In the genomic region with DNA sequence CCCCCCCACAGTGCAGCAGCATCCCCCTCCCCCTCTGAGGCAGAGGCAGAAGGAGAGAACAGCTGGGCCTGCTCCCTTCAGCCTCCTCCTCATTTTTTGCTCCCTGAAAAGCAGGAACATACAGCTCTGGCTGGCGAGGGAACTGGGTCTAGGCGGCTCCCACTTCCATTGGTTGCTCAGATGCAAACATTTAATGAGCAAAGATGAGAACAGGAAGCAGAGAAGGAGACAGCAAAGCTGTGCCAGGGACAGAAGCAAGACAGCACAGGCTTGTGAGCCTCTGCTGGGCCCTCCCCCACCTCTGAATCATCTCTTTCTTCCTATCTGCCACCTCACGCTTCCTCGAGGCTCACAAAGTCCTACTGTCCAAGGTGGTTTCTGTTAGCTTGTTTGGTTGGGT, we compare ENCODE assay signal across 15 mouse cellular contexts. TPM values are rescaled to one million over a fixed set of nuclear protein-coding genes. Genes with fewer than 3 reads are reported as not detected.
DNase-seq lines count a peak whose midpoint lies in the region; ATAC-seq lines count a peak whose summit lies in the region.
"Had no signal": no experiment of that assay in that cellular context is flagged by ENCODE, and none has a peak within 500 bp of the region (broad histone marks: within the 10 kb centered on the region; RNA-seq: fewer than 3 reads in every experiment).

No protein-coding gene starts in this region.

- ATAC-seq in midbrain, embryonic 11.5 days (ENCODE audit: low FRiP score), result no peak
- ATAC-seq in midbrain, embryonic 16.5 days, result no peak
- ATAC-seq in forebrain, embryonic 12.5 days (ENCODE audit: low FRiP score), result no peak
- ATAC-seq in liver, embryonic 12.5 days, result no peak
- ATAC-seq: hindbrain, postnatal 0 days had no signal

- peak; percentile 53 for DNase-seq in midbrain, embryonic 11.5 days (ENCODE audit: low spot score, missing footprints)
- DNase-seq in frontal cortex, adult 2 months (ENCODE audit: extremely low spot score in 1 of 2, low spot score in 1 of 2), result peak; percentile 91 to 92
- DNase-seq in left cerebral cortex, adult 9 months (ENCODE audit: low spot score in 2 of 2), result peak; percentile 87 to 89
- no peak for DNase-seq in heart, adult 18-20 months
- DNase-seq: cerebellum, adult 2 months; kidney, postnatal 14 days; liver, embryonic 13.5 days; lung, postnatal 36 days had no signal

- H3K36me3 ChIP-seq in midbrain, embryonic 11.5 days (ENCODE audit: control insufficient read depth, insufficient read depth, low read length), result no peaks in the 10 kb centered on the region
- H3K36me3 ChIP-seq in midbrain, embryonic 16.5 days (ENCODE audit: control insufficient read depth, insufficient read depth, low read length), result no peaks in the 10 kb centered on the region
- no peaks in the 10 kb centered on the region for H3K36me3 ChIP-seq in forebrain, embryonic 12.5 days (replicated peaks)
- no peaks in the 10 kb centered on the region for H3K36me3 ChIP-seq in liver, embryonic 12.5 days
- H3K36me3 ChIP-seq: heart, embryonic 12.5 days; liver, embryonic 13.5 days had no signal

- peaks cover 8% of the 10 kb centered on the region; the same call in 1 of the 2 replicates for H3K4me1 ChIP-seq in midbrain, embryonic 11.5 days (ENCODE audit: control insufficient read depth, insufficient read depth, low read length)
- H3K4me1 ChIP-seq in midbrain, embryonic 16.5 days (ENCODE audit: control insufficient read depth, insufficient read depth, low read length), result peaks cover 18% of the 10 kb centered on the region
- peaks cover 14% of the 10 kb centered on the region for H3K4me1 ChIP-seq in forebrain, embryonic 12.5 days
- H3K4me1 ChIP-seq in liver, embryonic 12.5 days, result peaks cover 56% of the 10 kb centered on the region

- H3K9ac ChIP-seq in midbrain, embryonic 11.5 days (ENCODE audit: low read length), result no peak overlapping the region
- H3K9ac ChIP-seq in midbrain, embryonic 16.5 days (ENCODE audit: low read depth, low read length), result no peak overlapping the region
- no peak overlapping the region for H3K9ac ChIP-seq in forebrain, embryonic 12.5 days
- no peak overlapping the region for H3K9ac ChIP-seq in liver, embryonic 12.5 days
- H3K9ac ChIP-seq: heart, embryonic 12.5 days had no signal

- H3K4me3 ChIP-seq in midbrain, embryonic 11.5 days (ENCODE audit: low read depth, low read length), result no peak overlapping the region
- no peak overlapping the region for H3K4me3 ChIP-seq in midbrain, embryonic 16.5 days (ENCODE audit: low read depth, low read length)
- H3K4me3 ChIP-seq in forebrain, embryonic 12.5 days (replicated peaks), result no peak overlapping the region
- H3K4me3 ChIP-seq in liver, embryonic 12.5 days, result no peak overlapping the region
- H3K4me3 ChIP-seq: heart, embryonic 12.5 days; liver, embryonic 13.5 days had no signal

- H3K9me3 ChIP-seq in midbrain, embryonic 11.5 days (ENCODE audit: control insufficient read depth, low read length), result no peaks in the 10 kb centered on the region
- no peaks in the 10 kb centered on the region for H3K9me3 ChIP-seq in midbrain, embryonic 16.5 days (replicated peaks; ENCODE audit: control insufficient read depth, low read length, poor library complexity, severe bottlenecking)
- H3K9me3 ChIP-seq in forebrain, embryonic 12.5 days, result no peaks in the 10 kb centered on the region; the same call in 1 of the 2 replicates
- H3K9me3 ChIP-seq in liver, embryonic 12.5 days (replicated peaks), result no peaks in the 10 kb centered on the region
- H3K9me3 ChIP-seq: liver, embryonic 13.5 days had no signal

- WGBS in midbrain, embryonic 11.5 days, result 50% methylated on average over 4 of the region's 4 CpGs
- WGBS in midbrain, embryonic 16.5 days, result 52% methylated on average over 4 of the region's 4 CpGs
- 47% methylated on average over 4 of the region's 4 CpGs for WGBS in forebrain, embryonic 12.5 days
- 27% methylated on average over 4 of the region's 4 CpGs for WGBS in liver, embryonic 12.5 days (ENCODE audit: insufficient replicate concordance)

- peaks cover 38% of the 10 kb centered on the region for H3K27me3 ChIP-seq in midbrain, embryonic 11.5 days (ENCODE audit: control insufficient read depth, insufficient read depth, low read length)
- H3K27me3 ChIP-seq in midbrain, embryonic 16.5 days (ENCODE audit: control insufficient read depth, insufficient read depth, low read depth, low read length), result peaks cover 41% of the 10 kb centered on the region
- peaks cover 57% of the 10 kb centered on the region for H3K27me3 ChIP-seq in forebrain, embryonic 12.5 days
- peaks cover 41% of the 10 kb centered on the region for H3K27me3 ChIP-seq in liver, embryonic 12.5 days (replicated peaks)

- H3K27ac ChIP-seq in midbrain, embryonic 11.5 days (ENCODE audit: low read depth, low read length), result no peak overlapping the region
- H3K27ac ChIP-seq in midbrain, embryonic 16.5 days (ENCODE audit: low read length), result no peak overlapping the region
- H3K27ac ChIP-seq in forebrain, embryonic 12.5 days, result no peak overlapping the region
- H3K27ac ChIP-seq in liver, embryonic 12.5 days, result no peak overlapping the region
- H3K27ac ChIP-seq: hindbrain, postnatal 0 days had no signal

- H3K4me2 ChIP-seq in midbrain, embryonic 11.5 days, result no peak overlapping the region
- no peak overlapping the region for H3K4me2 ChIP-seq in midbrain, embryonic 16.5 days (ENCODE audit: low read length)
- no peak overlapping the region for H3K4me2 ChIP-seq in forebrain, embryonic 12.5 days
- no peak overlapping the region for H3K4me2 ChIP-seq in liver, embryonic 12.5 days
- H3K4me2 ChIP-seq: heart, embryonic 12.5 days; liver, embryonic 13.5 days had no signal

RNA-seq across cellular contexts. Expression of a gene that starts 9.4 kb away (rescaled TPM):
- not detected in 2 replicates for polyA plus RNA-seq in midbrain, embryonic 11.5 days (2014; fragmentation: Nextera tagmentation; extraction: Ambion mirVana)
- polyA plus RNA-seq in midbrain, embryonic 16.5 days (2015; fragmentation: Nextera tagmentation; extraction: Ambion mirVana), result 2.2 and 2.5 TPM in 2 replicates
- polyA plus RNA-seq in frontal cortex, adult 2 months (2012; rRNA removed), result 220 and 241 TPM in 2 replicates
- polyA plus RNA-seq in forebrain, embryonic 12.5 days (2016; fragmentation: Nextera tagmentation; extraction: Ambion mirVana), result 0.13 TPM in 2 replicates
- not detected for total RNA-seq in heart, adult 18-20 months (2021)
- 0.42 and 0.45 TPM in 2 replicates for polyA plus RNA-seq in liver, embryonic 12.5 days (2016; fragmentation: Nextera tagmentation; extraction: Ambion mirVana)
- polyA plus RNA-seq: forebrain, embryonic 11.5 days; heart, embryonic 12.5 days; stomach, embryonic 14.5 days had no signal

RNA-seq across cellular contexts. Expression of a gene that starts 12.1 kb away (rescaled TPM):
- 5.4 and 9.2 TPM in 2 replicates for polyA plus RNA-seq in midbrain, embryonic 11.5 days (2014; fragmentation: Nextera tagmentation; extraction: Ambion mirVana)
- 0.24 TPM in 1 of 2 replicates, not detected in the other for polyA plus RNA-seq in midbrain, embryonic 16.5 days (2015; fragmentation: Nextera tagmentation; extraction: Ambion mirVana)
- 3.3 TPM in 2 replicates for polyA plus RNA-seq in frontal cortex, adult 2 months (2012; rRNA removed)
- 1.5 and 1.9 TPM in 2 replicates for polyA plus RNA-seq in forebrain, embryonic 12.5 days (2016; fragmentation: Nextera tagmentation; extraction: Ambion mirVana)
- 1 to 10 TPM; 1.2 to 1.3 TPM for total RNA-seq in heart, adult 18-20 months (2021)
- 231 and 238 TPM in 2 replicates for polyA plus RNA-seq in liver, embryonic 12.5 days (2016; fragmentation: Nextera tagmentation; extraction: Ambion mirVana)
- total RNA-seq: hindbrain, postnatal 0 days had no signal

RNA-seq across cellular contexts. Expression of a gene that starts 25.5 kb away (rescaled TPM):
- 3.9 and 4.0 TPM in 2 replicates for polyA plus RNA-seq in midbrain, embryonic 11.5 days (2014; fragmentation: Nextera tagmentation; extraction: Ambion mirVana)
- polyA plus RNA-seq in midbrain, embryonic 16.5 days (2015; fragmentation: Nextera tagmentation; extraction: Ambion mirVana), result 3.0 and 3.1 TPM in 2 replicates
- 2.9 and 3.5 TPM in 2 replicates for polyA plus RNA-seq in frontal cortex, adult 2 months (2012; rRNA removed)
- polyA plus RNA-seq in forebrain, embryonic 12.5 days (2016; fragmentation: Nextera tagmentation; extraction: Ambion mirVana), result 3.7 and 3.8 TPM in 2 replicates
- 1 to 10 TPM; 8.7 to 9.1 TPM for total RNA-seq in heart, adult 18-20 months (2021)
- 9.9 TPM in 2 replicates for polyA plus RNA-seq in liver, embryonic 12.5 days (2016; fragmentation: Nextera tagmentation; extraction: Ambion mirVana)

RNA-seq across cellular contexts. Expression of a gene that starts 25.6 kb away (rescaled TPM):
- 0.86 and 2.1 TPM in 2 replicates for polyA plus RNA-seq in midbrain, embryonic 11.5 days (2014; fragmentation: Nextera tagmentation; extraction: Ambion mirVana)
- 0.78 and 1.6 TPM in 2 replicates for polyA plus RNA-seq in midbrain, embryonic 16.5 days (2015; fragmentation: Nextera tagmentation; extraction: Ambion mirVana)
- polyA plus RNA-seq in frontal cortex, adult 2 months (2012; rRNA removed), result not detected in 2 replicates
- polyA plus RNA-seq in forebrain, embryonic 12.5 days (2016; fragmentation: Nextera tagmentation; extraction: Ambion mirVana), result 0.79 and 2.7 TPM in 2 replicates
- total RNA-seq in heart, adult 18-20 months (2021), result not detected
- polyA plus RNA-seq in liver, embryonic 12.5 days (2016; fragmentation: Nextera tagmentation; extraction: Ambion mirVana), result 0.62 TPM in 1 of 2 replicates, not detected in the other

RNA-seq across cellular contexts. Expression of a gene that starts 31.6 kb away (rescaled TPM):
- 0.75 and 1.3 TPM in 2 replicates for polyA plus RNA-seq in midbrain, embryonic 11.5 days (2014; fragmentation: Nextera tagmentation; extraction: Ambion mirVana)
- polyA plus RNA-seq in midbrain, embryonic 16.5 days (2015; fragmentation: Nextera tagmentation; extraction: Ambion mirVana), result 1.8 and 1.9 TPM in 2 replicates
- 1.6 and 2.5 TPM in 2 replicates for polyA plus RNA-seq in frontal cortex, adult 2 months (2012; rRNA removed)
- 0.51 and 2.2 TPM in 2 replicates for polyA plus RNA-seq in forebrain, embryonic 12.5 days (2016; fragmentation: Nextera tagmentation; extraction: Ambion mirVana)
- total RNA-seq in heart, adult 18-20 months (2021), result under 1 TPM; 0.30 to 0.33 TPM
- 0.77 and 0.98 TPM in 2 replicates for polyA plus RNA-seq in liver, embryonic 12.5 days (2016; fragmentation: Nextera tagmentation; extraction: Ambion mirVana)

Comparison
In these comparisons a context has a peak if more than half of its experiments do, and no peak if none do; other contexts are left out.
1. DNase-seq: peak in midbrain, embryonic 11.5 days (single experiment), frontal cortex, adult 2 months (2 of 2) and left cerebral cortex, adult 9 months (2 of 2); none in heart, adult 18-20 months (0 of 2).
2. RNA of a gene that starts 9.4 kb away (polyA plus RNA-seq): 220 to 241 TPM in frontal cortex, adult 2 months; 2.2 to 2.5 TPM in midbrain, embryonic 16.5 days, 0.42 to 0.45 TPM in liver, embryonic 12.5 days, 0.13 TPM in forebrain, embryonic 12.5 days and not detected in midbrain, embryonic 11.5 days; every median in the first group is over 10 times any median in the second.
3. RNA of a gene that starts 12.1 kb away (polyA plus RNA-seq): 231 to 238 TPM in liver, embryonic 12.5 days; 5.4 to 9.2 TPM in midbrain, embryonic 11.5 days, 3.3 TPM in frontal cortex, adult 2 months, 1.5 to 1.9 TPM in forebrain, embryonic 12.5 days and 0.24 TPM in midbrain, embryonic 16.5 days; every median in the first group is over 10 times any median in the second.